Mouse (Mus musculus) lung, embryonic 14.5 days (tissue): Measurements from ENCODE around the gene Arhgdia. TPM values are rescaled to one million over a fixed set of nuclear protein-coding genes. Genes with fewer than 3 reads are reported as not detected.
A peak's percentile ranks its signal among the peaks of the same experiment; 100 is the strongest.

ENCODE experiments used
- ATAC-seq: fragments of 200-750 bp; cut with Nextera tagmentation; 2 replicates; pipeline ENCODE4 v1.8.0; 2017; ENCODE audit warnings: mild to moderate bottlenecking, moderate TSS enrichment, moderate library complexity; ENCODE audit not compliant: insufficient read depth
- DNase-seq: peaks from one replicate; pipeline ENCODE4 v3.0.0-alpha.2; 2015
- H3K27ac ChIP-seq: fragments of 300-500 bp; sonication (generic); 2 replicates; pipeline ENCODE4 v1.5.1; 2014; ENCODE audit warnings: low read depth, mild to moderate bottlenecking, moderate library complexity
- H3K27me3 ChIP-seq: fragments of 300-500 bp; sonication (generic); 2 replicates; pipeline ENCODE4 v1.6.1; 2014; ENCODE audit warnings: low read length, control low read depth; ENCODE audit not compliant: insufficient read depth
- H3K36me3 ChIP-seq: fragments of 300-500 bp; sonication (generic); 2 replicates; pipeline ENCODE4 v1.6.1; 2014; ENCODE audit warnings: control low read depth; ENCODE audit not compliant: insufficient read depth
- H3K4me1 ChIP-seq: fragments of 300-500 bp; sonication (generic); 2 replicates; pipeline ENCODE4 v1.6.1; 2014; ENCODE audit warnings: antibody characterized with exemption, control low read depth; ENCODE audit not compliant: insufficient read depth
- H3K4me2 ChIP-seq: fragments of 300-500 bp; sonication (generic); 2 replicates; pipeline ENCODE4 v1.6.1; 2014; ENCODE audit warnings: mild to moderate bottlenecking
- H3K4me3 ChIP-seq: fragments of 300-500 bp; sonication (generic); 2 replicates; pipeline ENCODE4 v1.5.1; 2014; ENCODE audit warnings: low read depth, low read length
- H3K9ac ChIP-seq: fragments of 300-500 bp; sonication (generic); 2 replicates; pipeline ENCODE4 v1.6.1; 2014
- H3K9me3 ChIP-seq: fragments of 300-500 bp; sonication (generic); 2 replicates; pipeline ENCODE4 v1.6.1; 2016; ENCODE audit warnings: low read depth, low read length, control low read depth
- CTCF ChIP-seq: IDR thresholded peaks from 2 replicates; pipeline ENCODE4 v1.5.1; 2016; ENCODE audit warnings: antibody characterized with exemption, low read depth
- WGBS: fragments of 180-500 bp; shearing (Covaris S2); extraction: QIAGEN DNeasy Blood & Tissue Kit; methylation state at CpG from one replicate; pipeline ENCODE4 v1.1.7; 2014; 5-methylcytosine and 5-hydroxymethylcytosine counted together
- polyA plus RNA-seq: library from polyadenylated mRNA; unstranded; fragments of >200 nt; fragmentation: Nextera tagmentation; extraction: Ambion mirVana; gene quantifications from 2 replicates; pipeline ENCODE4 v1.2.1, GENCODE M21; 2014

Arhgdia gene
- polyA plus RNA-seq, 1 experiment from 2014 or later = 734 TPM

- Histone ChIP-seq H3K4me2 (no peak overlapping the region), H3K4me1 (peaks cover 8% of the 10 kb centered on the region), H3K9ac (no peak overlapping the region), H3K36me3 (peaks cover 66% of the 10 kb centered on the region), H3K27me3 (no peaks in the 10 kb centered on the region), H3K9me3 (no peaks in the 10 kb centered on the region), H3K4me3 (no peak overlapping the region), H3K27ac (no peak overlapping the region)
- 85% methylated on average over 10 of the region's 10 CpGs for WGBS
- no peak for DNase-seq
- no peak for ATAC-seq
- TF ChIP-seq CTCF = no peak
Observed at GRCm38 (mm10) chr11:120613481-120613972, 32.1 kb upstream of the Arhgdia start.

GRCm38 (mm10) chr11:120612763-120613162 is 31.3 kb upstream of the Arhgdia start:
- H3K9ac ChIP-seq = no peak overlapping the region
- H3K4me3 ChIP-seq = no peak overlapping the region
- peaks cover 61% of the 10 kb centered on the region for H3K36me3 ChIP-seq
- no peak overlapping the region for H3K4me2 ChIP-seq
- H3K27ac ChIP-seq = no peak overlapping the region
- TF ChIP-seq CTCF = peak; percentile 90
- no peaks in the 10 kb centered on the region for H3K9me3 ChIP-seq
- peak; percentile 83 for DNase-seq
- peaks cover 13% of the 10 kb centered on the region for H3K4me1 ChIP-seq
- H3K27me3 ChIP-seq = no peaks in the 10 kb centered on the region
- ATAC-seq = no peak; the same call in 1 of the 2 replicates
- 32% methylated on average over 6 of the region's 6 CpGs for WGBS

GRCm38 (mm10) chr11:120610477-120611046 is 29.1 kb upstream of the Arhgdia start:
- Histone ChIP-seq H3K4me1 (peaks cover 11% of the 10 kb centered on the region; the same call in 1 of the 2 replicates), H3K9ac (no peak overlapping the region), H3K27ac (no peak overlapping the region), H3K4me2 (no peak overlapping the region), H3K27me3 (no peaks in the 10 kb centered on the region), H3K36me3 (peaks cover 66% of the 10 kb centered on the region), H3K9me3 (no peaks in the 10 kb centered on the region), H3K4me3 (no peak overlapping the region)
- DNase-seq = no peak
- 85% methylated on average over 9 of the region's 9 CpGs for WGBS
- ATAC-seq = no peak
- no peak for TF ChIP-seq CTCF

- Histone ChIP-seq H3K9me3 (no peaks in the 10 kb centered on the region), H3K36me3 (peaks cover 68% of the 10 kb centered on the region), H3K9ac (no peak overlapping the region), H3K4me3 (no peak overlapping the region), H3K27me3 (no peaks in the 10 kb centered on the region), H3K4me1 (peaks cover 11% of the 10 kb centered on the region; the same call in 1 of the 2 replicates), H3K4me2 (no peak overlapping the region), H3K27ac (no peak overlapping the region)
- TF ChIP-seq CTCF = no peak
- DNase-seq = no peak
- 42% methylated on average over 8 of the region's 8 CpGs for WGBS
- ATAC-seq = no peak
Observed at GRCm38 (mm10) chr11:120609250-120609649, 27.8 kb upstream of the Arhgdia start.

- Histone ChIP-seq H3K9ac (peak within 1 kb of the TSS; percentile 54), H3K27me3 (no peaks in the 10 kb centered on the region), H3K4me2 (peak within 1 kb of the TSS; percentile 73), H3K4me3 (peak within 1 kb of the TSS; percentile 32), H3K9me3 (no peaks in the 10 kb centered on the region), H3K36me3 (peaks cover 68% of the 10 kb centered on the region), H3K4me1 (peaks cover 11% of the 10 kb centered on the region; the same call in 1 of the 2 replicates), H3K27ac (no peak within 1 kb of the TSS)
- WGBS = 4% methylated on average over 45 of the region's 45 CpGs
- no peak for TF ChIP-seq CTCF
- ATAC-seq (peak; percentile 19; the same call in 1 of the 2 replicates), DNase-seq (peak; percentile 18)
Observed at GRCm38 (mm10) chr11:120608241-120609034, 27.0 kb upstream of the Arhgdia start, which contains the start of gene Npb. TSS of gene Npb (plus strand) at chr11:120608477.

GRCm38 (mm10) chr11:120606764-120607163 is 25.3 kb upstream of the Arhgdia start:
- Histone ChIP-seq H3K4me3 (no peak overlapping the region), H3K27me3 (no peaks in the 10 kb centered on the region), H3K4me2 (no peak overlapping the region), H3K9me3 (no peaks in the 10 kb centered on the region), H3K4me1 (peaks cover 11% of the 10 kb centered on the region; the same call in 1 of the 2 replicates), H3K27ac (no peak overlapping the region), H3K36me3 (peaks cover 68% of the 10 kb centered on the region), H3K9ac (no peak overlapping the region)
- WGBS = 63% methylated on average over 4 of the region's 4 CpGs
- ATAC-seq (no peak), DNase-seq (no peak)
- TF ChIP-seq CTCF = no peak

GRCm38 (mm10) chr11:120605667-120606066 is 24.2 kb upstream of the Arhgdia start:
- peaks cover 66% of the 10 kb centered on the region for H3K36me3 ChIP-seq
- H3K9me3 ChIP-seq = no peaks in the 10 kb centered on the region
- no peak overlapping the region for H3K4me2 ChIP-seq
- no peak for ATAC-seq
- no peak overlapping the region for H3K27ac ChIP-seq
- H3K27me3 ChIP-seq = no peaks in the 10 kb centered on the region
- no peak overlapping the region for H3K9ac ChIP-seq
- no peak overlapping the region for H3K4me3 ChIP-seq
- peaks cover 11% of the 10 kb centered on the region; the same call in 1 of the 2 replicates for H3K4me1 ChIP-seq
- TF ChIP-seq CTCF = no peak
- DNase-seq = no peak
- 87% methylated on average over 7 of the region's 7 CpGs for WGBS
